Mouse (Mus musculus): Measurements from ENCODE around the gene Ppm1a.

The Ppm1a gene

DNA sequence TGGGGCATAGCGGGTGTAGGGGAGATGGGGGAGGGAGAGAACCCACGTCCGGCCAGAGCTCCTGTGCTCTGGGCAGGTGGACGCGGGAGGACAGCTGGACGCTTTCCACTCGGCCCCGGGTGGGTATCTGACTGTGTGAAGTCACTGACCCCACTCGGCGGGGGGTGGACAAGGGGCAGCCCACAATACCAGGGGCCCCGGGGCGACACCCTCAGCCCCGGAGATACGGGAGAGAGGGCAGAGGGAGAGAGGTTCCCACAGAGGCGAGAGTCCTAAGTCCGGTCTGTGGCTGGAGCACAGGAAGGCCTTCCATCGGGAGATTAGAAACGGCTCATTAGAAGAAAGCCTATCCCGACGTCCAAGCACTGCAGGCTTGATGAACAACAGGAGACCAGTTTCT is 72.5 kb downstream of the Ppm1a start:
- no peak for DNase-seq

GRCm38 (mm10) chr12:72830317-72830716 is 73.1 kb downstream of the Ppm1a start:
- DNase-seq = peak; percentile 43

DNA sequence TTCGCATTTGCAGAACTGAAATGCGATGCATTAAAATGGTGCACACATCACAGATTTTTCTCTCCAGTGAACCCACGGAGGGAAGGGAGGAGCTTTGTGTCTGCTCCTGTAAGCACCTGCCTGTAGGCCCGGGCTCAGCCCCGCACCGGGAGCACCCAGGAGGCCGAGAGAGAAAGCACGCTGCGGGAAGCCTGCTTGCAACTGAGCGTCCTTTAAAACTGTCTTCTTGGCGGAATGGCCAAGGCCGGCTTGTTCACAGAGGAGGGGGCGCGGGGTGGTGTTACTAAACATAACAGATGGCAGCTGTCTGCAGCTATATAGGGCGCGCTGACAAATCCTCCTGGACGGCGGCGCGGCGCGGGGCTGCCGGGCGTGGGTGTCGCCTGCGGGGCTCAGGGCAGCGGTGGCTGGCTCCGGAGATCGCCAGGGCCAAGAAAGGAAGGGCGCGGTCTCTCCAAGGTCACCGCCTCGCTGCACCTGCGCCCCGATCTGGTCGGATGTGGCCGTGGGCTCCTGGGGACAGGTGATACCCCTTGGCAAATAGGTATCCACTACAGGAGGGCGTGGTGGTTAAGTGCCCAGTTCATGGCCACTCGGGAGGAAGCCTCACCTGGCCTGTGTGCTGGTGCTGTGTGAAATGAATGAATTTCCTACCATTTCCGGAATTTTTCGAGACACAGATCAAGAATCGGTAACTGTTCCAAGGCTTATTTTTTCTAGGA is 74.6 kb downstream of the Ppm1a start:
- peak; percentile 86 for DNase-seq

GRCm38 (mm10) chr12:72834773-72835517 is 77.7 kb downstream of the Ppm1a start:
- no peak for DNase-seq

DNA sequence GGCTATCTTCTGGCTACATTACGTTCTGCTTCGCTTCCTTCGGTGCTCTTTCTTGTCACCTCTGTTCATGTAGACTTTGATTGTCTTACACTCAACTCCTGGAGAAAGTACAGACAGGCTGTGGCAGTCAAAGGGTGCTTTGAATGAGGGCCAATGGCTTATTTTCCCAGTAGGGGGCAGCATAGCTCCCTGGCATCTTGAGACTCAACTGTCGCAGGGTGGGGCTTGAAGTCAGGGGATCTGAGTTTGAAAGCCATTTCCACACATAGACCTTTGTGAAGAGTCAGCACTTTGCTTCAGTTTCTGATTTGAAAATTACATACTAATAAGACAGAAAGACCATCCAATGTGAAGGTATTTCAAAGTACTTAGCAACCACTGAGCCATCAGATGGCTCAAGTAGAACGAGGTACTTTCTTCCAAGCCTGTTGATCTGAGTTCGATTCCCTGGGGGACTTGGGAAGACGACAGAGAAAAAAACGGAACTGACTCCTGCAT is 78.3 kb downstream of the Ppm1a start:
- no peak for DNase-seq

- no peak for DNase-seq
Observed at GRCm38 (mm10) chr12:72837302-72837701, 80.0 kb downstream of the Ppm1a start.

- no peak for DNase-seq
Observed at GRCm38 (mm10) chr12:72841500-72841899, 84.2 kb downstream of the Ppm1a start.

- DNase-seq = no peak
Observed at GRCm38 (mm10) chr12:72843135-72843534, 85.9 kb downstream of the Ppm1a start.

DNA sequence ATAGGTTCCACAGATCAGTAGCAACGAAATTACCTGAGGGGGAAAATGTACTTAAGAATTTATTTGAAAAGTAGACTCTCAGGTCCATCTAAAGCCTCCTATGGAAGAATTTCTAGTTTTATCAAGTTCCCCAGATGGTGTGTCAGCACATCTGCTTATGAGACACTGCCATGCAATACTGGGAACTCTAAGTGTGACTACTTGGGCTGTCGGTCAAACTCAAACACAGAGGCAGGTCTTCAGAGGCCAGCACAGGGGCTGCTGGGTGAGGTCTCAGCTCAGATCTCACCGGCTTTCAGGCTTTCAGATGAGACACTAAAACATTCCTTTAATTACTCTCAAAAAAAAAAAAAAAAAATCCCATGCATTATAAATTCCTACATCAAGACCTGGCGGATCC is 86.3 kb downstream of the Ppm1a start:
- no peak for DNase-seq

DNA sequence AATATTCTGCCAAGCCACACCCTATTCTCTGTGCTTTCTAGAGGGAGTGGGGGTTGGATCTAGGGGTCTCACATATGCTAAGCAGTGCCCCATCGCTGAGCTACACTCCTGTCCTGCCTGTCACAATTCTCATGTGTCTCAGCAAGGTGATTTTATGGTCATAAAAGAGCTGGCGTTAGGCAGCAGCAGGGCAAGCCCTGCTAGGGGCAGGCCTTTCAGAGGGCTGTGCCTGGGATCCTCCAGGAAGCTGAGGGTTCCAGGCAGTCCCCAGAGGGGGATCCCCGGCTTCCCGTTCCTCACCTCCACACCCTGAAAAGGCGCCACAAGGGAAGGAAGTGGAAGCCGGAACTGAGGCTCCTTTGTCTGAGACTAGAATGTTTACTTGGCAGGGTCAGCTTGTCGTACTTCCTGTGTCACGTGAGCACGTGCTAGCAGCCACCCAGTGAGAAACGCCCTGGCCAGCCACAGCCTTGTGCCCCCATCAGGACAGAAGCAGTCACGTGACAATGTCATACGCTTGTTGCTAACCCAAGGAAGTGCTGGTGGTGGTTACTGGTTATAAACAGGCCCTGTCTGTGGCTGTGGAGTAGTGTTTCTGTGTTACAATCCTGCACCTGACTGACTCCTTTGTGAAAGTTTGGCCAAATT is 86.8 kb downstream of the Ppm1a start:
- DNase-seq = no peak

DNA sequence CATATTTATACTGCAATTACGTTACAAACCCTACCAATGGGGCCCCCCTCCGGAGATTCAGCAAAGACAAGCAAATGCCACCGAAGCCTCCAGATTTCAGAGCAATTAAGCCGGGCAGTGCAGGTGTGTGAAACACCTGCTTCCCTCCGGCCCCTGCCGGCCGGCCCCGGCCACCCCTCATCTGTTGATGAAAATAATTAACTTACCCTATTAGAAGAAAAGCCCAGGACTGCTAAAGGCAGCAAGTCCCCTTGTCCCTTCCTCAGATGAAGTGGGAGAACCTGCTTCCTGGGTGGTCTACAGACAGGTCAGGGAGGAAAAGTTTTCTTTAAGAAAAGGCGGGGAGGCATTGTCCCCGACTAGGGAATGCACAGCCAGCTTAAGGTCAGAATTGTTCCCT is 88.7 kb downstream of the Ppm1a start:
- no peak for DNase-seq

GRCm38 (mm10) chr12:72847725-72848124 is 90.5 kb downstream of the Ppm1a start:
- DNase-seq = no peak
